Mouse (Mus musculus) hematopoietic stem cell, adult 5-6 weeks (primary cell): Measurements from ENCODE around the gene Amelx. TPM values are rescaled to one million over a fixed set of nuclear protein-coding genes. Genes with fewer than 3 reads are reported as not detected.
A peak's percentile ranks its signal among the peaks of the same experiment; 100 is the strongest.

Source experiments
- ATAC-seq, 2 experiments: fragments of 125-278 bp in 1 of 2; replicated peaks in 1 of 2; 2 replicates each; pipeline ENCODE4 v1.8.0; 2016 to 2017; ENCODE audit warnings: inconsistent platforms in 2 of 2, mild to moderate bottlenecking in 2 of 2, moderate number of reproducible peaks in 2 of 2, low read depth in 1 of 2, moderate TSS enrichment in 1 of 2; ENCODE audit not compliant: low FRiP score in 2 of 2, poor library complexity in 2 of 2, severe bottlenecking in 2 of 2, insufficient read depth in 1 of 2, low TSS enrichment in 1 of 2
- total RNA-seq: library from RNA; stranded (forward); fragments of 172-1452, 232-1000 nt; gene quantifications from 2 replicates; pipeline ENCODE4 v1.2.3, GENCODE M21; 2017

The Amelx gene
- total RNA-seq = not detected in 2 replicates

- no peak for ATAC-seq
These were observed at the start of gene Amelx for GRCm38 (mm10) chrX:169187100-169187499. Gene Amelx (minus strand): TSS chrX:169187200.

DNA sequence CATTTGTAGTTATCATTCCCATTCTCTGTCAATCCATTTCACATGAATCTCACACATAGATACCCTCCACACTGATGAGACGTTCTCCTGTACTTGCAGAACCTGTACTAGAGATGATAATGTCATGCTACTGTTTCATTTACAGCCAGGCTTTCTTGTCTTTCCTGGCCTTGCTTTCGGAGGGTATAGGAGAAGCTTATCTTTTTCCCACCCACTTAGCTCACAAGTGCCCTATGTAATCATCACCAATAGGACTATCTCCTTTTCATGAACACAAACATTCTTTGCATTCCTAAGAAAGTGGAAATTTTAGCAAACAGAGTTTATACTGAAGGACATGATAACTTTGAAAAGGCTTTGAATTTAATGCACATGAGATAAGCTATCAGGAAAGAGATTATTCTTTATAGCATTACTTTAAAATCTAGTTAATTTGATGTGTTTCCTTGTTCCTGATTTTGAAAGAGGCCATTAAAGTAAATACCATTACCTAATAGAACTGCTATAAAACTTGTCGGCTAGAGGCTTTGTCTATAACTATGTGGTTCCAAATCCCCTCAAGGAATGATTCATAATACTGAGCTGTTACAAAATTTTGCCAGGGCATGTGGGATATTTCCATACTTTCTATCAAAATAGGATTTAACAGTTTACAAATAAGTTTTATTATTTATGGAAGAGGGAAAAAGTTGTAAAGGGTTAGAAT, 35.5 kb upstream of the Amelx start:
- ATAC-seq = no peak

DNA sequence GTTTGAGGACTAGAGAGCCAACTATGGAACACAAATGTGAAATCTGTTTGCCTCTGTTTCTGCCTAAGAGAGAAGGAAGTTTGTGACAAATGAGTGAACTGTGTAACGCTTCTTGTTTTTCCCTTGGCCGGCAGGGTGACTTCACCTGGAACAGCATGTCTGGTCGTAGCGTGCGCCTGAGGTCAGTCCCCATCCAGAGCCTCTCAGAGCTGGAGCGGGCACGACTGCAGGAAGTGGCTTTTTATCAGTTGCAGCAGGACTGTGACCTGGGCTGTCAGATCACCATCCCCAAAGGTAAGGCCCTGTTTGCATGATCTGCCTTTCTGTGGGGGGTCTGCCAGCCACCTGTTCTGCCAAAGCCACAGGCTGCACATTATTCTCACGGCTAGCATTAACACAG, 33.1 kb upstream of the Amelx start:
- peak; percentile 84 for ATAC-seq

DNA sequence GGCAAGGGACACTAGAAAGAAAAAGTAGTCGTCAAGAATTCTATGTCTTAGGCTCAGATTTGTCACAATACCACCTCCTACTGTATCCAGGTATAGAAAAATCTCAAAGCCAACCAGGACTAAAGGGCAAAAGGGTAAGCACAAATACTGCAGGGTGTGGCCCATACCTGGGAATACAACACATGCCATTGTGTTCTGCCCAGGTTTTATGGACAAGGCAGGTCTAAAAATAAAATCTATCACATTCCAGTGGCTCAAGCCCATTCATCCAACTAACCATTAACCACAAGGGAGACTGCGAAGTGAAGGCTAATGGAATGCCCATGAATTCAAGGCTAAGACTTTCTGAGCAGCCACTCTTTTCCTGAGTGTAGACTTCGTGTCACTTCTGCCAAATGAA, 23.0 kb upstream of the Amelx start:
- ATAC-seq = no peak

- ATAC-seq = no peak
These were observed 8.4 kb downstream of the Amelx start for GRCm38 (mm10) chrX:169178634-169179033.

DNA sequence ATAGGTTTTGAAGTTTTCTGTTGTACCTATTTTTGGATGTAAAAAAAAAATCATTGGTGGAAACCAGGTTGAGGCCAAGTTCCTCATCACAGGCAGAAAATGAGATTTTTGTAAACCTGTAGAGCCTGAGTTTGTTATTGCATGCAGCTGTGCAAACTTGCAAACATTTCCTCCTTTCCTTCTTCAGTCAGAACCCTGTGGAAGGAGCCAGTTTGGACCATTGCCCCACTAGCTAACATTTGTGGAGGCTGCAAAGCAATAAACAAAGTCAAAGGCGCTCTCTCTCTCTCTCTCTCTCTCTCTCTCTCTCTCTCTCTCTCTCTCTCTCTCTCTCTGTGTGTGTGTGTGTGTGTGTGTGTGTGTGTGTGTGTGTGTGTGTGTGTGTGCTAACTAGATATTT, 13.2 kb downstream of the Amelx start:
- ATAC-seq = no peak

DNA sequence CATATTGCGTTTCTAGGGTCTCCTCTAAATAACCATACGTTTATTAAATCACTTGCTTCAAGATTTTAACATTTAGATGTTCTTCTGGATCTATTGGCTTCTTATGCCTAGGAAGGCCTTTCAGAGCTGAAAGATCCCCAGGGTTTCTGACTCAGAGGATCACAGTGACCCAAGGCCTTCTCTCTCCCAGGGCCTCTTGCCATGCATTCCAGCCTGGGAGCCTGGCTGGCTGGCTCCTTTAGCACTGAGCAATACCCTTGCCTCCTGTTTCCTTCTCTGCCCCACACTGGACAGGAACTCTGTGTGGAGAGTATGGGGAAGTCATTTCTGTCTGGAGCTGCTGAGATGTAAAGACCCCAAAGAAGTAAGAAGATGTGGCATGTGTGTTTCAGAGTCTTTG, 16.0 kb downstream of the Amelx start:
- ATAC-seq = no peak; a peak in 1 of 4 replicates

DNA sequence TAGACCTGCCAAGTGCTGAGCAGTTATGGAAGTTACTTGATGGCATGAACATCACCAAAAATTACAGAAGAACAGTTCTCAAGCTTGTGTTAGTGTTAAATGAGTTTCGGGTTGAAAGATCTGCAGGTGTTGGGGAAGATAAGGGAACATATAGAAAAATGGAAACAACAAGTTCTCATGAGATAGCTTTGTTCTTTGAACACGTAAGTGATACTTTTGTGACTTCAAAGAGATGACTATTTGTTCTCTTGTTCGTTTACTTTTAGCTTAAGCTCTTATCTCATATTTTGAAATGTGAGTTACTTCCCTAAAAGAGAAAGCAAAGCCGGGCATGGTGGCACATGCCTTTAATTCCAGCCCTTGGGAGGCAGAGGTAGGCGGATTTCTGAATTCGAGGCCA, 28.6 kb downstream of the Amelx start:
- no peak; a peak in 1 of 4 replicates for ATAC-seq

GRCm38 (mm10) chrX:169153805-169154204, 33.2 kb downstream of the Amelx start:
- no peak for ATAC-seq

GRCm38 (mm10) chrX:169140467-169140866, 46.5 kb downstream of the Amelx start:
- no peak for ATAC-seq

GRCm38 (mm10) chrX:169139758-169140157, 47.2 kb downstream of the Amelx start:
- no peak for ATAC-seq

Other genes with a start within 250 kb of the Amelx start
- gene Hccs, start 133.2 kb upstream of the Amelx start, total RNA-seq = 31.9 and 34.8 TPM in 2 replicates